Mouse (Mus musculus): ENCODE measurements at regions not wholly inside any gene's neighbourhood (a gene's known extent, or its start where the extent isn't known, plus 50 kb on each side); places are given as distances from the start of the nearest gene placed in this dataset.

GRCm38 (mm10) chr3:101749841-101750240, 98.9 kb downstream of the Mab21l3 start:
- no peak for DNase-seq (ENCODE audit: low read depth)
- TF ChIP-seq POLR2A (IDR thresholded peaks at IDR 0.05; ENCODE audit: borderline replicate concordance, extremely low read depth, insufficient read depth, insufficient read length, poor library complexity, severe bottlenecking) = no peak
- TF ChIP-seq CTCF (IDR thresholded peaks at IDR 0.05; ENCODE audit: borderline replicate concordance, extremely low read depth, insufficient read depth, insufficient read length) = no peak

DNA sequence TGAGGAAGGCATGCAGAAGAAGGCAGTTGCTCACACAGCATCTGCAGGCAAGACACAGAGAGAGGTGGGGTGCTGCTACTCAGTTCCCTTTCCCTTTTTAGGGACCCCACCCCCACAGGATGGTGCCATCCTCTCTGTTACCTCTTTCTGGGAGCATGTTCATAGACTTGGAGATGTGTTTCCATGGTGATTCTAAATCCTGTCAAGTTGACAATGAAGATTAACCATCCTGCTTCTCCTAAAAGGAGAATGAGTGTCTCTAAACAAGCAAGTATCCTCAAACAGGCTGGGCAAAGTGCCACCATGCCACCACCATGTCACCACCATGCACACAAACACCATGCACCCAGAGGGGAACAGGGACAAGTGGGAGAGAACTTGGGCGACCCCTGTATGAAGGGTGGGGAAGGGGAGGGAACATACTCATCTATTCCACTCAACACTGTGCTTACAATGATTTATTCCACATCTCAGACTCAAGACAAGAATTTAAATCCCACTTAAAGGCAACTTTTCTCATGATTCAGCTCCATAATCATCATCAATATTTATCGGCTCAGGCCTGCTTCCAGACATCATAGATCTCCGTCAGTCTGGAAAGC, 99.6 kb downstream of the Mab21l3 start:
- TF ChIP-seq CTCF (IDR thresholded peaks at IDR 0.05; ENCODE audit: borderline replicate concordance, extremely low read depth, insufficient read depth, insufficient read length) = no peak
- TF ChIP-seq POLR2A (IDR thresholded peaks at IDR 0.05; ENCODE audit: borderline replicate concordance, extremely low read depth, insufficient read depth, insufficient read length, poor library complexity, severe bottlenecking) = no peak
- peak; percentile 15 for DNase-seq (ENCODE audit: low read depth)

GRCm38 (mm10) chr3:101748186-101748585, 100.6 kb downstream of the Mab21l3 start:
- TF ChIP-seq CTCF (IDR thresholded peaks at IDR 0.05; ENCODE audit: borderline replicate concordance, extremely low read depth, insufficient read depth, insufficient read length) (no peak), POLR2A (IDR thresholded peaks at IDR 0.05; ENCODE audit: borderline replicate concordance, extremely low read depth, insufficient read depth, insufficient read length, poor library complexity, severe bottlenecking) (no peak)
- no peak for DNase-seq (ENCODE audit: low read depth)

DNA sequence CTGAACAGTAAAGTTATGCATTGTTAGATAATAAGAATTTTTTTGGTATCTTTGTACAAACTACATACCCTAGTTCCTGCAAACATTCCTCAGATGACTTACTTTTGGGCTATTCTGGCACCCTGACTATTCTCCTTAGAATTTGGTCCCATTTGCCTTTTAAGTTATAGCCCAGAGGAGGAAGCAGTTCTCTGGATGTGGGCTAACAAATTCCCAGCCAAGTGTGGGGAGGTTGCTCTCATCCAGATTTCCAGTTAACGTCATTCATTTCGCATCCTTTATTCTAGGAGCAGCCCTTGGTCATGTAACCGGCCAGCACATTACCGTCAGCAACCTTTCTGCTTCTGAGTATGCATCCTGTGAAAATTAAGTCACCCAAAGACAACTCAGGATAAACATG, 107.9 kb downstream of the Mab21l3 start:
- no peak for TF ChIP-seq POLR2A (IDR thresholded peaks at IDR 0.05; ENCODE audit: borderline replicate concordance, extremely low read depth, insufficient read depth, insufficient read length, poor library complexity, severe bottlenecking)
- no peak for DNase-seq (ENCODE audit: low read depth)

GRCm38 (mm10) chr3:101737197-101737596, 111.6 kb downstream of the Mab21l3 start:
- no peak for TF ChIP-seq POLR2A (IDR thresholded peaks at IDR 0.05; ENCODE audit: borderline replicate concordance, extremely low read depth, insufficient read depth, insufficient read length, poor library complexity, severe bottlenecking)
- TF ChIP-seq CTCF (IDR thresholded peaks at IDR 0.05; ENCODE audit: borderline replicate concordance, extremely low read depth, insufficient read depth, insufficient read length) = no peak

GRCm38 (mm10) chr3:101729044-101729443, 119.7 kb downstream of the Mab21l3 start:
- DNase-seq (ENCODE audit: low read depth) = no peak
- no peak for TF ChIP-seq POLR2A (IDR thresholded peaks at IDR 0.05; ENCODE audit: borderline replicate concordance, extremely low read depth, insufficient read depth, insufficient read length, poor library complexity, severe bottlenecking)

More at GRCm38 (mm10) chr3:101737197-101737596, 111.6 kb downstream of the Mab21l3 start:
- DNase-seq (ENCODE audit: low read depth) = no peak

- no peak for TF ChIP-seq POLR2A (IDR thresholded peaks at IDR 0.05; ENCODE audit: borderline replicate concordance, extremely low read depth, insufficient read depth, insufficient read length, poor library complexity, severe bottlenecking)
- no peak for TF ChIP-seq CTCF (IDR thresholded peaks at IDR 0.05; ENCODE audit: borderline replicate concordance, extremely low read depth, insufficient read depth, insufficient read length)
- DNase-seq (ENCODE audit: low read depth) = peak; percentile 47
These were observed 118.4 kb upstream of the Atp1a1 start for GRCm38 (mm10) chr3:101722926-101723325.

DNA sequence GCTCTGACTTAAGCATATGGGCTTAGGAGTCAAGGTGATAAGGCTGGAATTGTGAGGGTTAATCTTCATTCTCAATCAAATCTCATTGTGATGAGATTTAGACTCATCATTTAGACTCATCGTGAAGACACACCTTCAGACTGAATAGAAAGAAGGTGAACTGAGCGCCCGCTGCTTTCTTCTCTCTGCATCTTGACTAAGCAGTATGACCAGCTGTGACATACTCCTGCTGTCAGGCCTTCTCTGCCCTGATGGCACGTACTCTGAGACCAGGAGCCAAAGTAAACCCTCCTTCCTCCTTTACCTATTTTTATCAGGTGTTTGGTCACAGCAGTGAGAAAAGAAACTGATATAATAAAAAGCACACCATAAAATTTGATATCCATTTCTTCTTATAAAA, 117.5 kb upstream of the Atp1a1 start:
- no peak for DNase-seq (ENCODE audit: low read depth)

DNA sequence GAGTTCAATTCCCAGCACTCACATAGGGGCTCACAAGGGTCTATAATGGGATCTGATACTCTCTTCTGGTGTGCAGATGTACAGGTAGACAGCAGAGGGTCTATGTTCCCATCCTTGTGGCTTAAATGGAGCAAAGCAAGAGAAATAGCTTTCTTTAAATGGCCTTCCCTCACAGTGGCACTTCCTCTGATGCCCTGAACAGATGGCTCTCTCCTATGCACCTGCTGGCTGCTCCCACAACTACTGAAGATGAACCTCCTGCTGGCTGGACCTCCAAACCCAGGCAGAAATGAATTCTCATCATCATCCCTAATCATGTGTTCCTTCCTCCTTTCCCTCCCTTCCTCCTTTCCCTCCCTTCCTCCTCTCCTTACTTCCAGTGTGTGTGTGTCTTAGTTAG, 110.9 kb upstream of the Atp1a1 start:
- no peak for DNase-seq (ENCODE audit: low read depth)
- TF ChIP-seq CTCF (IDR thresholded peaks at IDR 0.05; ENCODE audit: borderline replicate concordance, extremely low read depth, insufficient read depth, insufficient read length) = no peak
- no peak for TF ChIP-seq POLR2A (IDR thresholded peaks at IDR 0.05; ENCODE audit: borderline replicate concordance, extremely low read depth, insufficient read depth, insufficient read length, poor library complexity, severe bottlenecking)

More for the DNA sequence above, 117.5 kb upstream of the Atp1a1 start:
- TF ChIP-seq CTCF (IDR thresholded peaks at IDR 0.05; ENCODE audit: borderline replicate concordance, extremely low read depth, insufficient read depth, insufficient read length) (no peak), POLR2A (IDR thresholded peaks at IDR 0.05; ENCODE audit: borderline replicate concordance, extremely low read depth, insufficient read depth, insufficient read length, poor library complexity, severe bottlenecking) (no peak)

DNA sequence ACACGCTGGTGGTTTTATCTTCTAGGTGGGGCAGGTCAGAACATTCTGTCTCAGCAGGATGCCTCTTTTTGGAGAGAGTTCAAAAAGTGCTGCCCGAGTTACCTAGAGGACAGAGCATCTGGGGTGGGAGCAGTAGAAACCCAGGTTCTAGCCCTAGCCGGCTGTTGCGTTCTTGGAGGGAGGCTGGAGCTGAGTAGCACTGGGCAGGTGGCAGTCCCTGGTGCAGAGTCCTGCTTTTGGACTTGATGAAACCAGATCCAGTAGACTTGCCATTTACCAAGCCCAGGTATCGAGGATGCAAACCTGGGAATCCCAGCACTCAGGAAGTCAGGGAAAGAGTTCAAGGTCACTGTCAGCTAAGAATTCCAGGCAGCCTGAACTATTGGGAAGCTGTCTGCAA, 110.3 kb upstream of the Atp1a1 start:
- DNase-seq (ENCODE audit: low read depth) = no peak
- TF ChIP-seq CTCF (IDR thresholded peaks at IDR 0.05; ENCODE audit: borderline replicate concordance, extremely low read depth, insufficient read depth, insufficient read length) (no peak), POLR2A (IDR thresholded peaks at IDR 0.05; ENCODE audit: borderline replicate concordance, extremely low read depth, insufficient read depth, insufficient read length, poor library complexity, severe bottlenecking) (no peak)

DNA sequence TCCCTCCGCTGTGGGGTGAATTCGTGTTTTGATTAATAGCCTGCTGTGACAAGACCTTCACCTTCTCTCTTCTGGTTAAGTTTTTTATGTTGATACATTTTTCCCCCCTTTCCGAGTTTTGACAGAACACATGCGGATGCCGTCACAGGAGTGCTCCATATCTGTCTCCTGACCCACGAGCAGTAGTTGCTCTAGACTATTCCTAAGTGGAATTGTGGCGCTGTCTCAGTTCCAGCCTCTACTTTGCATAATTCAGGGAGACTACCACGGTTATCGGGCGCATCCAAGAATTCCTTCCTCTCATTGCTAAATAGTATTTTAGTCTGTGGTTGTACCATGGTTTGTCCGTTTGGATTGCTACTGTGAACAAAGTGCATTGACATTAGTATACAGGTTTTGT, 109.2 kb upstream of the Atp1a1 start:
- TF ChIP-seq POLR2A (IDR thresholded peaks at IDR 0.05; ENCODE audit: borderline replicate concordance, extremely low read depth, insufficient read depth, insufficient read length, poor library complexity, severe bottlenecking) = no peak
- TF ChIP-seq CTCF (IDR thresholded peaks at IDR 0.05; ENCODE audit: borderline replicate concordance, extremely low read depth, insufficient read depth, insufficient read length) = no peak
- DNase-seq (ENCODE audit: low read depth) = no peak

- TF ChIP-seq POLR2A (IDR thresholded peaks at IDR 0.05; ENCODE audit: borderline replicate concordance, extremely low read depth, insufficient read depth, insufficient read length, poor library complexity, severe bottlenecking) (no peak), CTCF (IDR thresholded peaks at IDR 0.05; ENCODE audit: borderline replicate concordance, extremely low read depth, insufficient read depth, insufficient read length) (no peak)
- peak; percentile 55 for DNase-seq (ENCODE audit: low read depth)
These were observed 108.7 kb upstream of the Atp1a1 start for GRCm38 (mm10) chr3:101713138-101713638.

All from brain, embryonic 14.5 days (tissue).